Mouse (Mus musculus) heart, postnatal 0 days (tissue): Measurements from ENCODE around the gene Endou.

Experiments
- CTCF ChIP-seq: IDR thresholded peaks from 2 replicates; pipeline ENCODE4 v1.5.1; 2016; ENCODE audit warnings: antibody characterized with exemption, control low read depth, low read depth
- EP300 ChIP-seq: IDR thresholded peaks from 2 replicates; pipeline ENCODE4 v1.6.1; 2016; ENCODE audit warnings: antibody characterized with exemption, low read depth

- TF ChIP-seq CTCF (no peak), EP300 (no peak)
These were observed 47.0 kb downstream of the Endou start for GRCm38 (mm10) chr15:97684118-97684517.
